Mouse (Mus musculus): ENCODE results near the gene Nuf2. TPM values are rescaled to one million over a fixed set of nuclear protein-coding genes. Genes with fewer than 3 reads are reported as not detected.
A peak's percentile ranks its signal among the peaks of the same experiment; 100 is the strongest.
"Not testable (repeated sequence)": the region's sequence is repeated elsewhere in the genome, so short reads cannot be mapped to it uniquely, and the experiment has no call there.

Gene Nuf2
- polyA plus RNA-seq, 1 experiment from 2014 or later: 3.2 TPM

GRCm38 (mm10) chr1:169540415-169540814, 9.2 kb upstream of the Nuf2 start:
- no peak for TF ChIP-seq CTCF (IDR thresholded peaks at IDR 0.05)
- TF ChIP-seq EP300 (IDR thresholded peaks at IDR 0.05): peak; percentile 78
- WGBS: 53% methylated on average over 6 of the region's 6 CpGs
- Histone ChIP-seq H3K4me1 (ENCODE audit: insufficient read depth, low read depth, low read length) (no peaks in the 10 kb centered on the region), H3K36me3 (ENCODE audit: insufficient read depth, low read length) (no peaks in the 10 kb centered on the region), H3K9me3 (ENCODE audit: low read length) (no peaks in the 10 kb centered on the region), H3K4me3 (ENCODE audit: low read depth, low read length) (no peak overlapping the region), H3K4me2 (replicated peaks; ENCODE audit: low read depth, low read length) (no peak overlapping the region), H3K27ac (ENCODE audit: low read length) (0 out of 2 replicates have a peak overlapping the region, but pooled peaks have one; percentile 20), H3K9ac (replicated peaks; ENCODE audit: low read depth) (no peak overlapping the region), H3K27me3 (replicated peaks; ENCODE audit: insufficient read depth, low read length) (no peaks in the 10 kb centered on the region)
- DNase-seq (ENCODE audit: low spot score) (peak; percentile 42), ATAC-seq (peak; percentile 71)

DNA sequence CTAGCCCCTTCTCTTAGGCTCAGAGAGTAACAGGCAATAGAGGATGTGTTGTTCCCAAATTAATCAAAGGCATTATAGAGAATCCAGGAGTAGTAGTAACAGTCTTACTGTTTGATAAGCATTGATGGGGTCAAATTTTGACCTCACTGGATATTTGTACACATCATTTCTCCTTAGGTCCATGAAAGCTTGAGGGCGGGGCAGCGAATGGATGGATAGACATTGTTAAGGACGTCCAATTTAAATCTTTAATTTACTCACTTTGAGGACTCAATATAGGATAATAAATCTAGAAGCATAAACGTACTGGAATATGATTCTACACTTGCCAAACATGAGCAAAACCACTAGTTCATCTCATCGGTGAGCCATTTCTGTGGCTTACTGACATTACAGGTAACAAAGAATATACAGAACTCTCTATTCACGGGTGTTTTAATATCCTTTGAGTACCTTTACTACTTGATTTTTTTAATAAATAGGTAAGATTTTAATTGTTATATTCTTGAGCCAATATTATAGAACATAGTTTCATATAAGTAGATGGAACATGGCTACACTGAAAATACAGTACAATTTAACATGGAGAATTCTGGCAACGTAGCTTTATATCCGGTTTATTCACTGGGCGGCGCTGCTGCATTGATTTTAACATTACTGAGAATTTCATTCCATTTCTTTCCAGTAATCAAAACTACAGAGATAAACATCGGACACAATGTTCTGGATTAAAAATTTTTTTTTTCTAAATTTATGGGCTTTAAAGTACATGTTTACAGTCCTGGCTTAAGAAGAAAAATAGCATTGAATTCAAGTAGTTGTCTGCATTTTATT, 655 bp upstream of the Nuf2 start:
- Histone ChIP-seq H3K9ac (replicated peaks; ENCODE audit: low read depth) (0 out of 2 replicates have a peak overlapping the region, but pooled peaks have one; percentile 16), H3K27me3 (replicated peaks; ENCODE audit: insufficient read depth, low read length) (no peaks in the 10 kb centered on the region), H3K4me3 (ENCODE audit: low read depth, low read length) (peak overlapping the region; percentile 62), H3K4me2 (replicated peaks; ENCODE audit: low read depth, low read length) (peak overlapping the region; percentile 62), H3K27ac (ENCODE audit: low read length) (peak overlapping the region; percentile 88), H3K4me1 (ENCODE audit: insufficient read depth, low read depth, low read length) (no peaks in the 10 kb centered on the region), H3K36me3 (ENCODE audit: insufficient read depth, low read length) (no peaks in the 10 kb centered on the region), H3K9me3 (ENCODE audit: low read length) (no peaks in the 10 kb centered on the region)
- DNase-seq (ENCODE audit: low spot score): peak; percentile 83
- WGBS: 8% methylated on average over 11 of the region's 11 CpGs
- peak; percentile 55 for ATAC-seq
- TF ChIP-seq CTCF (IDR thresholded peaks at IDR 0.05) (peak; percentile 73), EP300 (IDR thresholded peaks at IDR 0.05) (peak; percentile 68; the same call in 1 of the 2 replicates)

- no peak overlapping the region for H3K4me2 ChIP-seq (replicated peaks; ENCODE audit: low read depth, low read length)
- H3K9ac ChIP-seq (replicated peaks; ENCODE audit: low read depth): no peak overlapping the region
- no peak overlapping the region for H3K27ac ChIP-seq (ENCODE audit: low read length)
- no peaks in the 10 kb centered on the region for H3K9me3 ChIP-seq (ENCODE audit: low read length)
- ATAC-seq: no peak
- no peaks in the 10 kb centered on the region for H3K4me1 ChIP-seq (ENCODE audit: insufficient read depth, low read depth, low read length)
- no peaks in the 10 kb centered on the region for H3K27me3 ChIP-seq (replicated peaks; ENCODE audit: insufficient read depth, low read length)
- no peak for DNase-seq (ENCODE audit: low spot score)
- no peak for TF ChIP-seq CTCF (IDR thresholded peaks at IDR 0.05)
- WGBS: 47% methylated on average over 8 of the region's 8 CpGs
- no peaks in the 10 kb centered on the region for H3K36me3 ChIP-seq (ENCODE audit: insufficient read depth, low read length)
- no peak overlapping the region for H3K4me3 ChIP-seq (ENCODE audit: low read depth, low read length)
Measured at GRCm38 (mm10) chr1:169529996-169530518, 1.2 kb downstream of the Nuf2 start.

- ATAC-seq (no peak), DNase-seq (ENCODE audit: low spot score) (no peak)
- Histone ChIP-seq H3K4me2 (replicated peaks; ENCODE audit: low read depth, low read length) (no peak overlapping the region), H3K4me3 (ENCODE audit: low read depth, low read length) (no peak overlapping the region), H3K27ac (ENCODE audit: low read length) (no peak overlapping the region), H3K9ac (replicated peaks; ENCODE audit: low read depth) (no peak overlapping the region), H3K9me3 (ENCODE audit: low read length) (no peaks in the 10 kb centered on the region), H3K4me1 (ENCODE audit: insufficient read depth, low read depth, low read length) (no peaks in the 10 kb centered on the region), H3K36me3 (ENCODE audit: insufficient read depth, low read length) (peaks cover 4% of the 10 kb centered on the region; the same call in 1 of the 2 replicates), H3K27me3 (replicated peaks; ENCODE audit: insufficient read depth, low read length) (no peaks in the 10 kb centered on the region)
- no peak for TF ChIP-seq EP300 (IDR thresholded peaks at IDR 0.05)
- 89% methylated on average over 5 of the region's 5 CpGs for WGBS
Measured at GRCm38 (mm10) chr1:169526006-169526680, 5.1 kb downstream of the Nuf2 start.

GRCm38 (mm10) chr1:169519337-169519736, 11.9 kb downstream of the Nuf2 start:
- Histone ChIP-seq H3K9ac (replicated peaks; ENCODE audit: low read depth) (no peak overlapping the region), H3K27ac (ENCODE audit: low read length) (no peak overlapping the region), H3K9me3 (ENCODE audit: low read length) (no peaks in the 10 kb centered on the region), H3K36me3 (ENCODE audit: insufficient read depth, low read length) (peaks cover 8% of the 10 kb centered on the region; the same call in 1 of the 2 replicates), H3K4me3 (ENCODE audit: low read depth, low read length) (no peak overlapping the region), H3K4me2 (replicated peaks; ENCODE audit: low read depth, low read length) (no peak overlapping the region), H3K27me3 (replicated peaks; ENCODE audit: insufficient read depth, low read length) (no peaks in the 10 kb centered on the region), H3K4me1 (ENCODE audit: insufficient read depth, low read depth, low read length) (no peaks in the 10 kb centered on the region)
- DNase-seq (ENCODE audit: low spot score): no peak
- no peak for ATAC-seq
- 90% methylated on average over 11 of the region's 11 CpGs for WGBS
- no peak for TF ChIP-seq CTCF (IDR thresholded peaks at IDR 0.05)
- no peak for TF ChIP-seq EP300 (IDR thresholded peaks at IDR 0.05)

- not testable (repeated sequence) for H3K4me2 ChIP-seq (replicated peaks; ENCODE audit: low read depth, low read length); H3K4me3 ChIP-seq (ENCODE audit: low read depth, low read length); H3K36me3 ChIP-seq (ENCODE audit: insufficient read depth, low read length); H3K27me3 ChIP-seq (replicated peaks; ENCODE audit: insufficient read depth, low read length); ATAC-seq; H3K9me3 ChIP-seq (ENCODE audit: low read length); DNase-seq (ENCODE audit: low spot score); H3K4me1 ChIP-seq (ENCODE audit: insufficient read depth, low read depth, low read length); H3K27ac ChIP-seq (ENCODE audit: low read length); H3K9ac ChIP-seq (replicated peaks; ENCODE audit: low read depth)
- WGBS: 88% methylated on average over 7 of the region's 7 CpGs
- peak; percentile 54 for TF ChIP-seq CTCF (IDR thresholded peaks at IDR 0.05)
Measured at GRCm38 (mm10) chr1:169517899-169518517, 13.3 kb downstream of the Nuf2 start.

All from lung, postnatal 0 days (tissue).